Mouse (Mus musculus): ENCODE measurements around the gene Gm13278. TPM values are rescaled to one million over a fixed set of nuclear protein-coding genes. Genes with fewer than 3 reads are reported as not detected.
"Not testable (repeated sequence)": the region's sequence is repeated elsewhere in the genome, so short reads cannot be mapped to it uniquely, and the experiment has no call there.

Gm13278 gene
- polyA plus RNA-seq, 1 experiment from 2014 or later, result not detected

- not testable (repeated sequence) for H3K4me3 ChIP-seq (ENCODE audit: inconsistent target)
These were observed 14.7 kb upstream of the Gm13278 start, which contains the start of gene Gm13289 for GRCm38 (mm10) chr4:88776622-88777021. Gene Gm13289, plus strand, starts transcription at chr4:88776922.

GRCm38 (mm10) chr4:88779550-88779949 is 11.8 kb upstream of the Gm13278 start, which contains the start of gene Gm13272:
Gene Gm13272, plus strand, starts transcription at chr4:88779850.
- WGBS (ENCODE audit: missing documents), result no CpG with 5 or more reads among the region's 29 CpGs
- H3K27ac ChIP-seq; H3K36me3 ChIP-seq (ENCODE audit: inconsistent target): not testable (repeated sequence)

More at GRCm38 (mm10) chr4:88776622-88777021, 14.7 kb upstream of the Gm13278 start, which contains the start of gene Gm13289:
- no CpG with 5 or more reads among the region's 29 CpGs for WGBS (ENCODE audit: missing documents)
- not testable (repeated sequence) for H3K27ac ChIP-seq; H3K79me2 ChIP-seq (ENCODE audit: inconsistent target); H3K36me3 ChIP-seq (ENCODE audit: inconsistent target)

GRCm38 (mm10) chr4:88780320-88780719 is 11.0 kb upstream of the Gm13278 start:
- not testable (repeated sequence) for H3K36me3 ChIP-seq (ENCODE audit: inconsistent target); H3K4me3 ChIP-seq (ENCODE audit: inconsistent target); H3K27ac ChIP-seq; H3K79me2 ChIP-seq (ENCODE audit: inconsistent target)
- 90% methylated on average over 2 of the region's 18 CpGs for WGBS (ENCODE audit: missing documents)

More at GRCm38 (mm10) chr4:88779550-88779949, 11.8 kb upstream of the Gm13278 start, which contains the start of gene Gm13272:
- not testable (repeated sequence) for H3K4me3 ChIP-seq (ENCODE audit: inconsistent target); H3K79me2 ChIP-seq (ENCODE audit: inconsistent target)

GRCm38 (mm10) chr4:88781831-88782230 is 9.5 kb upstream of the Gm13278 start, which contains the start of gene Ifnz:
Gene Ifnz, plus strand, starts transcription at chr4:88782131.
- not testable (repeated sequence) for H3K36me3 ChIP-seq (ENCODE audit: inconsistent target); H3K79me2 ChIP-seq (ENCODE audit: inconsistent target)
- H3K4me3 ChIP-seq (ENCODE audit: inconsistent target), result peak within 1 kb of the TSS; percentile 12; the same call in 1 of the 2 replicates
- H3K27ac ChIP-seq, result 0 out of 2 replicates have a peak within 1 kb of the TSS, but pooled peaks have one; percentile 33
- WGBS (ENCODE audit: missing documents), result no CpG with 5 or more reads among the region's 7 CpGs

GRCm38 (mm10) chr4:88782335-88782734 is 9.0 kb upstream of the Gm13278 start:
- H3K36me3 ChIP-seq (ENCODE audit: inconsistent target); H3K79me2 ChIP-seq (ENCODE audit: inconsistent target): not testable (repeated sequence)
- Histone ChIP-seq H3K27ac (0 out of 2 replicates have a peak overlapping the region, but pooled peaks have one; percentile 33), H3K4me3 (ENCODE audit: inconsistent target) (peak overlapping the region; percentile 12; the same call in 1 of the 2 replicates)
- no CpG with 5 or more reads among the region's 31 CpGs for WGBS (ENCODE audit: missing documents)

GRCm38 (mm10) chr4:88785409-88785808 is 5.9 kb upstream of the Gm13278 start, which contains the start of gene Gm13276:
Gene Gm13276, plus strand, starts transcription at chr4:88785709.
- H3K36me3 ChIP-seq (ENCODE audit: inconsistent target); H3K27ac ChIP-seq; H3K4me3 ChIP-seq (ENCODE audit: inconsistent target); H3K79me2 ChIP-seq (ENCODE audit: inconsistent target): not testable (repeated sequence)
- no CpG with 5 or more reads among the region's 27 CpGs for whole genome bisulfite sequencing (ENCODE audit: missing documents)

GRCm38 (mm10) chr4:88788402-88788801 is 2.9 kb upstream of the Gm13278 start, which contains the start of gene Gm13277:
Gene Gm13277, plus strand, starts transcription at chr4:88788632.
- H3K36me3 ChIP-seq (ENCODE audit: inconsistent target); H3K27ac ChIP-seq; H3K4me3 ChIP-seq (ENCODE audit: inconsistent target); H3K79me2 ChIP-seq (ENCODE audit: inconsistent target): not testable (repeated sequence)
- no CpG with 5 or more reads among the region's 28 CpGs for WGBS (ENCODE audit: missing documents)

GRCm38 (mm10) chr4:88793936-88794675 is 2.8 kb downstream of the Gm13278 start, which contains the start of gene Gm13275:
Gene Gm13275, plus strand, starts transcription at chr4:88794487.
- H3K36me3 ChIP-seq (ENCODE audit: inconsistent target); H3K4me3 ChIP-seq (ENCODE audit: inconsistent target); H3K27ac ChIP-seq; H3K79me2 ChIP-seq (ENCODE audit: inconsistent target): not testable (repeated sequence)
- 0% methylated on average over 1 of the region's 52 CpGs for WGBS (ENCODE audit: missing documents)

GRCm38 (mm10) chr4:88797097-88797496 is 5.7 kb downstream of the Gm13278 start, which contains the start of gene Gm13279:
Gene Gm13279, plus strand, starts transcription at chr4:88797397.
- not testable (repeated sequence) for H3K27ac ChIP-seq; H3K79me2 ChIP-seq (ENCODE audit: inconsistent target); H3K36me3 ChIP-seq (ENCODE audit: inconsistent target); H3K4me3 ChIP-seq (ENCODE audit: inconsistent target)
- WGBS (ENCODE audit: missing documents), result no CpG with 5 or more reads among the region's 28 CpGs

GRCm38 (mm10) chr4:88799365-88799764 is 8.0 kb downstream of the Gm13278 start, which contains the start of gene Gm13285:
Gene Gm13285, plus strand, starts transcription at chr4:88799665.
- H3K27ac ChIP-seq; H3K79me2 ChIP-seq (ENCODE audit: inconsistent target); H3K36me3 ChIP-seq (ENCODE audit: inconsistent target); H3K4me3 ChIP-seq (ENCODE audit: inconsistent target): not testable (repeated sequence)
- no CpG with 5 or more reads among the region's 7 CpGs for WGBS (ENCODE audit: missing documents)

- H3K79me2 ChIP-seq (ENCODE audit: inconsistent target); H3K27ac ChIP-seq; H3K4me3 ChIP-seq (ENCODE audit: inconsistent target); H3K36me3 ChIP-seq (ENCODE audit: inconsistent target): not testable (repeated sequence)
- WGBS (ENCODE audit: missing documents), result no CpG with 5 or more reads among the region's 29 CpGs
These were observed 11.6 kb downstream of the Gm13278 start, which contains the start of gene Gm13287 for GRCm38 (mm10) chr4:88802954-88803353. Gene Gm13287, plus strand, starts transcription at chr4:88803254.

GRCm38 (mm10) chr4:88805231-88805630 is 13.9 kb downstream of the Gm13278 start, which contains the start of gene Gm13288:
Gene Gm13288, plus strand, starts transcription at chr4:88805531.
- not testable (repeated sequence) for H3K4me3 ChIP-seq (ENCODE audit: inconsistent target); H3K36me3 ChIP-seq (ENCODE audit: inconsistent target); H3K27ac ChIP-seq; H3K79me2 ChIP-seq (ENCODE audit: inconsistent target)
- no CpG with 5 or more reads among the region's 8 CpGs for WGBS (ENCODE audit: missing documents)

GRCm38 (mm10) chr4:88805761-88806160 is 14.4 kb downstream of the Gm13278 start:
- no CpG with 5 or more reads among the region's 34 CpGs for whole genome bisulfite sequencing (ENCODE audit: missing documents)
- not testable (repeated sequence) for H3K4me3 ChIP-seq (ENCODE audit: inconsistent target)

GRCm38 (mm10) chr4:88815928-88816327 is 24.6 kb downstream of the Gm13278 start, which contains the start of gene Ifna7:
Gene Ifna7, plus strand, starts transcription at chr4:88816228.
- no peak within 1 kb of the TSS for H3K4me3 ChIP-seq (ENCODE audit: inconsistent target)
- 80% methylated on average over 2 of the region's 3 CpGs for WGBS (ENCODE audit: missing documents)
- no peak within 1 kb of the TSS for H3K27ac ChIP-seq
- H3K79me2 ChIP-seq (ENCODE audit: inconsistent target), result no peaks in the 10 kb centered on the region
- H3K36me3 ChIP-seq (ENCODE audit: inconsistent target), result no peaks in the 10 kb centered on the region

More at GRCm38 (mm10) chr4:88805761-88806160, 14.4 kb downstream of the Gm13278 start:
- H3K27ac ChIP-seq; H3K79me2 ChIP-seq (ENCODE audit: inconsistent target); H3K36me3 ChIP-seq (ENCODE audit: inconsistent target): not testable (repeated sequence)

- 92% methylated on average over 1 of the region's 1 CpGs for WGBS (ENCODE audit: missing documents)
- no peak within 1 kb of the TSS for H3K4me3 ChIP-seq (ENCODE audit: inconsistent target)
- no peaks in the 10 kb centered on the region for H3K36me3 ChIP-seq (ENCODE audit: inconsistent target)
- H3K27ac ChIP-seq, result no peak within 1 kb of the TSS
- H3K79me2 ChIP-seq (ENCODE audit: inconsistent target), result no peaks in the 10 kb centered on the region
These were observed 28.3 kb downstream of the Gm13278 start, which contains the start of gene Ifna11 for GRCm38 (mm10) chr4:88819659-88820058. Gene Ifna11, plus strand, starts transcription at chr4:88819959.
